Mouse (Mus musculus): Measurements from ENCODE around the gene H2al1h. TPM values are rescaled to one million over a fixed set of nuclear protein-coding genes. Genes with fewer than 3 reads are reported as not detected.

H2al1h gene
- total and polyA plus RNA-seq, 3 experiments = not detected

DNA sequence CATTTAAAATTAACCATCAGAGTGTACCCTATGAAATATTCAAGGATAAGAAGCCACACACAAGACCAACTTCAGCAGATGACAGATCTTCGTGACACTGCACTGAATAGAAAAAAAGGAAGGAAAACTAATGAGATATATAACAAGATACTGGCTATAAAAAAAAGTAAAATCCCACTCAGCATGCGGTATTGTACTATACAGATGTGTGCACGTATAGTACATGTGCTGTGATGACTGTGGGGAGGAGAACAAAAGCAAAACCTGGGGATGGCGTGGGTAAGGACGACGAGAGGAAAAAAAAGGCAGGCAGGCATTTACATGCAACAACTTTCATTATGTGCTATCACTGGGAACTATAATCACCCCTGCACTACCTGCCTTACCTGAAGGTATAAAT lies 39.5 kb downstream of the H2al1h start:
- H3K9ac ChIP-seq (ENCODE audit: control insufficient read depth, low read depth, low read length, poor library complexity, severe bottlenecking) = no peak overlapping the region
- no peak overlapping the region for H3K4me3 ChIP-seq (ENCODE audit: control insufficient read depth in 1 of 2, insufficient read depth in 1 of 2, low read depth in 2 of 2, low read length in 2 of 2)
- no peaks in the 10 kb centered on the region for H3K79me2 ChIP-seq (ENCODE audit: control insufficient read depth, insufficient read depth, low read length, poor library complexity)
- DNase-seq (ENCODE audit: low read depth, low spot score) = no peak
- TF ChIP-seq CTCF (IDR thresholded peaks at IDR 0.05 in 2 of 3, conservative IDR thresholded peaks at IDR 0.05 in 1 of 3; ENCODE audit: control insufficient read depth in 1 of 3, insufficient read depth in 1 of 3, low read depth in 2 of 3, low read length in 3 of 3, poor library complexity in 1 of 3, severe bottlenecking in 1 of 3) (no peak), CHD1 (IDR thresholded peaks at IDR 0.05; ENCODE audit: low read depth, low read length) (no peak), RCOR1 (IDR thresholded peaks at IDR 0.05; ENCODE audit: low read depth, low read length) (no peak), TBP (IDR thresholded peaks at IDR 0.05; ENCODE audit: low read depth, low read length) (no peak), TAL1 (IDR thresholded peaks at IDR 0.05; ENCODE audit: low read length) (no peak), MAZ (IDR thresholded peaks at IDR 0.05; ENCODE audit: low read depth, low read length) (no peak)
- no peaks in the 10 kb centered on the region for H3K27me3 ChIP-seq (ENCODE audit: control insufficient read depth in 1 of 2, insufficient read depth in 2 of 2, low read length in 2 of 2)
- no peaks in the 10 kb centered on the region for H3K4me1 ChIP-seq (ENCODE audit: control insufficient read depth in 1 of 2, insufficient read depth in 2 of 2, low read length in 2 of 2)
- H3K9me3 ChIP-seq (replicated peaks; ENCODE audit: insufficient read depth, low read length) = no peaks in the 10 kb centered on the region
- no peak overlapping the region for H3K27ac ChIP-seq (ENCODE audit: control insufficient read depth, low read depth, low read length)
- H3K36me3 ChIP-seq (ENCODE audit: control insufficient read depth in 1 of 2, insufficient read depth in 2 of 2, low read length in 2 of 2) = no peaks in the 10 kb centered on the region

DNA sequence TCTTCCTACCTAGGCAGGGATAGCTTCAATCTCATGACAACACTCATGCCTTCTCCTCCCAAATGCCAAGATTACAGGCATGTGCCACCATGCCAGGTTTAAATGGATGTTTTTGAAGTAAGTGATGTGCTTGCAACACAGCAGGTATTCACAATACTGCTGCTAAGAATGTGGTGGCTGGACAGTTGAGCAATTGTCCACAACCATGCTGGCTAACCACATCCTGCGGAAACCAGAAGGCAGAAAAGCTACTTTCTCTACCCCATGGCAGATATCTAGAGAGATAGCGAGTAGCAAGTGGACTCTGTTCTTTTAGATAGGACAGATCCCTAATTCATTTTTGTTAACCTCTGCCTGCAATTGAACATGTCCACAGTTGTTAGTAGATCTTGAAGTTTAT lies 40.0 kb downstream of the H2al1h start:
- Histone ChIP-seq H3K9me3 (replicated peaks; ENCODE audit: insufficient read depth, low read length) (no peaks in the 10 kb centered on the region), H3K9ac (ENCODE audit: control insufficient read depth, low read depth, low read length, poor library complexity, severe bottlenecking) (no peak overlapping the region), H3K36me3 (ENCODE audit: control insufficient read depth in 1 of 2, insufficient read depth in 2 of 2, low read length in 2 of 2) (no peaks in the 10 kb centered on the region), H3K79me2 (ENCODE audit: control insufficient read depth, insufficient read depth, low read length, poor library complexity) (no peaks in the 10 kb centered on the region), H3K4me3 (ENCODE audit: control insufficient read depth in 1 of 2, insufficient read depth in 1 of 2, low read depth in 2 of 2, low read length in 2 of 2) (no peak overlapping the region), H3K27me3 (ENCODE audit: control insufficient read depth in 1 of 2, insufficient read depth in 2 of 2, low read length in 2 of 2) (no peaks in the 10 kb centered on the region), H3K4me1 (ENCODE audit: control insufficient read depth in 1 of 2, insufficient read depth in 2 of 2, low read length in 2 of 2) (no peaks in the 10 kb centered on the region), H3K27ac (ENCODE audit: control insufficient read depth, low read depth, low read length) (no peak overlapping the region)
- DNase-seq (ENCODE audit: low read depth, low spot score) = no peak
- TF ChIP-seq USF1 (IDR thresholded peaks at IDR 0.05; ENCODE audit: low read depth, low read length) (no peak), MAFK (IDR thresholded peaks at IDR 0.05; ENCODE audit: borderline replicate concordance, low read depth, low read length) (no peak), RAD21 (IDR thresholded peaks at IDR 0.05; ENCODE audit: low read depth, low read length) (no peak), TBP (IDR thresholded peaks at IDR 0.05; ENCODE audit: low read depth, low read length) (no peak), MEF2A (IDR thresholded peaks at IDR 0.05; ENCODE audit: extremely low read depth, insufficient replicate concordance, low read depth, low read length, poor library complexity, severe bottlenecking) (no peak), UBTF (IDR thresholded peaks at IDR 0.05; ENCODE audit: borderline replicate concordance, insufficient read depth, low read depth, low read length) (no peak), ZKSCAN1 (IDR thresholded peaks at IDR 0.05; ENCODE audit: low read depth, low read length) (no peak), KAT2A (conservative IDR thresholded peaks at IDR 0.05; ENCODE audit: low read depth, low read length) (no peak), GATA1 (IDR thresholded peaks at IDR 0.05; ENCODE audit: low read depth, low read length) (no peak), NRF1 (IDR thresholded peaks at IDR 0.05; ENCODE audit: insufficient read depth, low read depth, low read length, poor library complexity, severe bottlenecking) (no peak), GABPA (IDR thresholded peaks at IDR 0.05; ENCODE audit: low read depth, low read length) (no peak), CHD2 (IDR thresholded peaks at IDR 0.05; ENCODE audit: low read length) (no peak), ZC3H11A (IDR thresholded peaks at IDR 0.05; ENCODE audit: low read depth, low read length) (no peak), E2F4 (IDR thresholded peaks at IDR 0.05; ENCODE audit: borderline replicate concordance, low read depth, low read length) (no peak)

Measured in MEL (cell line).